Mouse (Mus musculus): ENCODE results near the gene Galnt17. TPM values are rescaled to one million over a fixed set of nuclear protein-coding genes. Genes with fewer than 3 reads are reported as not detected.

Galnt17 gene
- total RNA-seq, 2 experiments from 2014 or later: not detected

- ATAC-seq (replicated peaks; ENCODE audit: poor library complexity): no peak
These were observed 268.5 kb downstream of the Galnt17 start for GRCm38 (mm10) chr5:131039611-131040313.

GRCm38 (mm10) chr5:131024506-131024905 lies 283.8 kb downstream of the Galnt17 start:
- no peak for ATAC-seq (replicated peaks; ENCODE audit: poor library complexity)

GRCm38 (mm10) chr5:131022396-131022993 lies 285.8 kb downstream of the Galnt17 start:
- ATAC-seq (replicated peaks; ENCODE audit: poor library complexity): no peak

GRCm38 (mm10) chr5:131020936-131021335 lies 287.4 kb downstream of the Galnt17 start:
- ATAC-seq (replicated peaks; ENCODE audit: poor library complexity): no peak

- ATAC-seq (replicated peaks; ENCODE audit: poor library complexity): no peak
These were observed 288.8 kb downstream of the Galnt17 start for GRCm38 (mm10) chr5:131019346-131019965.

GRCm38 (mm10) chr5:131016066-131016465 lies 292.2 kb downstream of the Galnt17 start:
- no peak for ATAC-seq (replicated peaks; ENCODE audit: poor library complexity)

GRCm38 (mm10) chr5:131015341-131015740 lies 293.0 kb downstream of the Galnt17 start:
- no peak for ATAC-seq (replicated peaks; ENCODE audit: poor library complexity)

GRCm38 (mm10) chr5:131013816-131014215 lies 294.5 kb downstream of the Galnt17 start:
- ATAC-seq (replicated peaks; ENCODE audit: poor library complexity): no peak

GRCm38 (mm10) chr5:131013101-131013500 lies 295.2 kb downstream of the Galnt17 start:
- no peak for ATAC-seq (replicated peaks; ENCODE audit: poor library complexity)

- ATAC-seq (replicated peaks; ENCODE audit: poor library complexity): no peak
These were observed 298.8 kb downstream of the Galnt17 start for GRCm38 (mm10) chr5:131009510-131009909.

- no peak for ATAC-seq (replicated peaks; ENCODE audit: poor library complexity)
These were observed 299.8 kb downstream of the Galnt17 start for GRCm38 (mm10) chr5:131008507-131008906.

- ATAC-seq (replicated peaks; ENCODE audit: poor library complexity): peak; percentile 48; the same call in 1 of the 2 replicates
These were observed 300.3 kb downstream of the Galnt17 start for GRCm38 (mm10) chr5:131007871-131008505.

GRCm38 (mm10) chr5:131007198-131007597 lies 301.1 kb downstream of the Galnt17 start:
- ATAC-seq (replicated peaks; ENCODE audit: poor library complexity): no peak

GRCm38 (mm10) chr5:131006524-131006923 lies 301.8 kb downstream of the Galnt17 start:
- ATAC-seq (replicated peaks; ENCODE audit: poor library complexity): no peak

- ATAC-seq (replicated peaks; ENCODE audit: poor library complexity): no peak
These were observed 307.7 kb downstream of the Galnt17 start for GRCm38 (mm10) chr5:131000572-131000971.

GRCm38 (mm10) chr5:130979321-130979720 lies 329.0 kb downstream of the Galnt17 start:
- no peak for ATAC-seq (replicated peaks; ENCODE audit: poor library complexity)

- no peak for ATAC-seq (replicated peaks; ENCODE audit: poor library complexity)
These were observed 329.4 kb downstream of the Galnt17 start for GRCm38 (mm10) chr5:130978871-130979270.

- no peak for ATAC-seq (replicated peaks; ENCODE audit: poor library complexity)
These were observed 330.3 kb downstream of the Galnt17 start for GRCm38 (mm10) chr5:130977999-130978398.

GRCm38 (mm10) chr5:130952361-130952760 lies 355.9 kb downstream of the Galnt17 start:
- ATAC-seq (replicated peaks; ENCODE audit: poor library complexity): no peak

GRCm38 (mm10) chr5:130950894-130951400 lies 357.4 kb downstream of the Galnt17 start:
- no peak for ATAC-seq (replicated peaks; ENCODE audit: poor library complexity)

- ATAC-seq (replicated peaks; ENCODE audit: poor library complexity): no peak
These were observed 357.9 kb downstream of the Galnt17 start for GRCm38 (mm10) chr5:130950421-130950820.
